ENCODE assay signal across 31 mouse cellular contexts in the genomic region with DNA sequence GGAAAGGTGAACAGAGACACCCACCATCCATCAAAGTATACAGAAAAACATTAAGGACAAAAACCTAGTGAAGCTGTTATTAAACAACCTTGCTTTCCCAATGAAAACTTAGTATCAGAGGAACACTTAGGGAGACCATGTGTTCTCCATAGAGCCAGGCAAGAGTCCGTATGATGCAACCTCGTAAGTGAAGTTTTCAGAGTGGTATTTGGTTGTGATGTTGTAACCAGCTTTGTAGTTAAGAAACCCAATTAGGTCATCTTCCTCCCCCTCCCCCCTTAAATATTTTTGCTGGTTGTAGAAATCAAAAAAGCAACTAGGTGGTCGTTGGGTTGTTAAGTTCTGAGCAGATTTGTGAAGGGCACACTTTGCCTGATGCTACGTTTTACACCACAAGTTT.
A peak's percentile ranks its signal among the peaks of the same experiment; 100 is the strongest.
DNase-seq lines count a peak whose midpoint lies in the region; ATAC-seq and TF ChIP-seq lines count a peak whose summit lies in the region.
"Had no signal": no experiment of that assay in that cellular context is flagged by ENCODE, and none has a peak within 500 bp of the region (broad histone marks: within the 10 kb centered on the region; RNA-seq: fewer than 3 reads in every experiment).

No protein-coding gene starts in this region.

- H3K27ac ChIP-seq in lung, postnatal 0 days (ENCODE audit: low read length): no peak overlapping the region
- H3K27ac ChIP-seq: forebrain, embryonic 13.5 days; heart, embryonic 13.5 days; hindbrain, embryonic 10.5 days; hindbrain, embryonic 15.5 days; kidney, embryonic 15.5 days; layer of hippocampus, adult 2 months; left cerebral cortex, adult 2 months; limb, embryonic 12.5 days; liver, embryonic 14.5 days; neural tube, embryonic 15.5 days had no signal

- H3ac ChIP-seq in C2C12 (ENCODE audit: control insufficient read depth, insufficient read length, low read depth): no peak overlapping the region

- H3K4me3 ChIP-seq in lung, postnatal 0 days (ENCODE audit: low read depth, low read length): no peak overlapping the region
- no peak overlapping the region for H3K4me3 ChIP-seq in C2C12 (ENCODE audit: insufficient read depth, poor library complexity, severe bottlenecking)
- H3K4me3 ChIP-seq: embryonic facial prominence, embryonic 13.5 days; forebrain, embryonic 13.5 days; heart, embryonic 13.5 days; hindbrain, embryonic 10.5 days; hindbrain, embryonic 15.5 days; kidney, embryonic 15.5 days; layer of hippocampus, adult 2 months; left cerebral cortex, adult 2 months; limb, embryonic 12.5 days; neural tube, embryonic 15.5 days had no signal

- peak; percentile 69; the same call in 1 of the 2 replicates for TF ChIP-seq EP300 in lung, postnatal 0 days (IDR thresholded peaks at IDR 0.05)

- H3K4me1 ChIP-seq in lung, postnatal 0 days (ENCODE audit: insufficient read depth, low read depth, low read length): peaks cover 26% of the 10 kb centered on the region; the same call in 1 of the 2 replicates

- no peaks in the 10 kb centered on the region for H3K36me3 ChIP-seq in lung, postnatal 0 days (ENCODE audit: insufficient read depth, low read length)
- H3K36me3 ChIP-seq in C2C12 (ENCODE audit: control insufficient read depth, insufficient read depth): peaks cover 23% of the 10 kb centered on the region
- H3K36me3 ChIP-seq: heart, embryonic 13.5 days; hindbrain, embryonic 10.5 days; hindbrain, embryonic 15.5 days; kidney, embryonic 15.5 days; neural tube, embryonic 15.5 days had no signal

- peak; percentile 69 for ATAC-seq in lung, postnatal 0 days
- ATAC-seq in megakaryocyte, adult 5-6 weeks (ENCODE audit: poor library complexity, severe bottlenecking): 0 out of 2 replicates have a peak, but pooled peaks have one; percentile 38
- ATAC-seq: forebrain, embryonic 13.5 days; inflammation-experienced regulatory T-cells, adult 6 months had no signal

- H3K4me2 ChIP-seq in lung, postnatal 0 days (replicated peaks; ENCODE audit: low read depth, low read length): no peak overlapping the region
- H3K4me2 ChIP-seq: embryonic facial prominence, embryonic 13.5 days; forebrain, embryonic 13.5 days; heart, embryonic 13.5 days; hindbrain, embryonic 15.5 days; kidney, embryonic 15.5 days; limb, embryonic 12.5 days; neural tube, embryonic 15.5 days had no signal

- TF ChIP-seq CTCF in lung, postnatal 0 days (IDR thresholded peaks at IDR 0.05): no peak
- TF ChIP-seq CTCF in C2C12 (IDR thresholded peaks at IDR 0.05; ENCODE audit: control insufficient read depth, insufficient read depth, insufficient read length): no peak

- peak; percentile 95 for DNase-seq in lung, postnatal 0 days (ENCODE audit: low spot score)
- DNase-seq in lung, postnatal 14 days: no peak
- DNase-seq in adipocyte (ENCODE audit: low spot score): peak; percentile 57
- DNase-seq in embryo, embryonic 10.5 days (ENCODE audit: low spot score): no peak
- no peak for DNase-seq in frontal cortex, postnatal 10 days (ENCODE audit: low spot score in 2 of 2)
- DNase-seq in cerebellum, adult 9-11 months: no peak
- DNase-seq: adrenal gland, adult 2 months; cerebellum, adult 11 months; cerebellum, adult 9-10 months; gastrocnemius, postnatal 36 days; heart, postnatal 10 days; kidney, adult 11 months; kidney, postnatal 36 days; lung, postnatal 10 days; midbrain, embryonic 14.5 days; spleen, adult 18-20 months; thymus, postnatal 14 days had no signal

- H3K27me3 ChIP-seq in lung, postnatal 0 days (replicated peaks; ENCODE audit: insufficient read depth, low read length): no peaks in the 10 kb centered on the region
- H3K27me3 ChIP-seq in C2C12 (ENCODE audit: control insufficient read depth, insufficient read depth, insufficient read length): no peaks in the 10 kb centered on the region
- H3K27me3 ChIP-seq: embryonic facial prominence, embryonic 13.5 days; forebrain, embryonic 13.5 days; heart, embryonic 13.5 days; hindbrain, embryonic 15.5 days; kidney, embryonic 15.5 days; limb, embryonic 12.5 days; neural tube, embryonic 15.5 days had no signal

- no peaks in the 10 kb centered on the region for H3K9me3 ChIP-seq in lung, postnatal 0 days (ENCODE audit: low read length)
- H3K9me3 ChIP-seq: embryonic facial prominence, embryonic 13.5 days; forebrain, embryonic 13.5 days; heart, embryonic 13.5 days; hindbrain, embryonic 10.5 days; hindbrain, embryonic 15.5 days; kidney, embryonic 15.5 days; limb, embryonic 12.5 days; neural tube, embryonic 15.5 days had no signal

- peaks cover 97% of the 10 kb centered on the region for H3K79me3 ChIP-seq in C2C12 (ENCODE audit: low read depth)

- peaks cover 100% of the 10 kb centered on the region for H3K79me2 ChIP-seq in C2C12 (ENCODE audit: control insufficient read depth, insufficient read depth)

- no peak overlapping the region for H3K9ac ChIP-seq in lung, postnatal 0 days (replicated peaks; ENCODE audit: low read depth)
- H3K9ac ChIP-seq: embryonic facial prominence, embryonic 13.5 days; forebrain, embryonic 13.5 days; heart, embryonic 13.5 days; hindbrain, embryonic 15.5 days; kidney, embryonic 15.5 days; limb, embryonic 12.5 days; liver, embryonic 14.5 days; neural tube, embryonic 15.5 days had no signal

- 43% methylated on average over 4 of the region's 4 CpGs for WGBS in lung, postnatal 0 days

TF ChIP-seq in C2C12, 6 proteins besides CTCF, POLR2A, EP300 and RAD21:
- TF ChIP-seq CEBPB (IDR thresholded peaks at IDR 0.05; ENCODE audit: low read depth): peak; percentile 40
- no peak for TF ChIP-seq MAX (IDR thresholded peaks at IDR 0.05)

Comparison
In these comparisons a context has a peak if more than half of its experiments do, and no peak if none do; other contexts are left out.
1. DNase-seq: peak in lung, postnatal 0 days (single experiment) and adipocyte (single experiment); none in lung, postnatal 14 days (single experiment), embryo, embryonic 10.5 days (single experiment), frontal cortex, postnatal 10 days (0 of 2) and cerebellum, adult 9-11 months (single experiment).